ENCODE assay signal across 8 mouse cellular contexts in genomic region chr9:16214731-16215681, GRCm38 (mm10).
A peak's percentile ranks its signal among the peaks of the same experiment; 100 is the strongest.
DNase-seq lines count a peak whose midpoint lies in the region; ATAC-seq and TF ChIP-seq lines count a peak whose summit lies in the region.

No protein-coding gene starts in this region.

- no peaks in the 10 kb centered on the region for H3K36me3 ChIP-seq in thymus, adult 2 months (ENCODE audit: control insufficient read depth, insufficient read depth, low read length)
- no peaks in the 10 kb centered on the region for H3K36me3 ChIP-seq in heart, embryonic 13.5 days
- no peaks in the 10 kb centered on the region for H3K36me3 ChIP-seq in liver, embryonic 15.5 days (replicated peaks)
- no peaks in the 10 kb centered on the region for H3K36me3 ChIP-seq in myocyte (ENCODE audit: control insufficient read depth, insufficient read depth)

- no peaks in the 10 kb centered on the region for H3K27me3 ChIP-seq in thymus, adult 2 months (ENCODE audit: control insufficient read depth, insufficient read depth, low read length)
- no peaks in the 10 kb centered on the region for H3K27me3 ChIP-seq in heart, embryonic 13.5 days (replicated peaks)
- no peaks in the 10 kb centered on the region for H3K27me3 ChIP-seq in liver, embryonic 15.5 days
- no peaks in the 10 kb centered on the region for H3K27me3 ChIP-seq in myocyte (ENCODE audit: control insufficient read depth, insufficient read depth, insufficient read length)

- no peaks in the 10 kb centered on the region for H3K9me3 ChIP-seq in heart, embryonic 13.5 days
- H3K9me3 ChIP-seq in liver, embryonic 15.5 days (replicated peaks), result no peaks in the 10 kb centered on the region

- DNase-seq in thymus, postnatal 25 days, result peak; percentile 1
- DNase-seq in thymus, adult 2 months, result no peak
- DNase-seq in kidney, postnatal 10 days, result peak; percentile 68
- peak; percentile 60 for DNase-seq in telencephalon, adult 2 months (ENCODE audit: low read depth, low spot score)

- WGBS in thymus, adult 2 months, result 49% methylated on average over 7 of the region's 7 CpGs
- WGBS in heart, embryonic 13.5 days, result 25% methylated on average over 7 of the region's 7 CpGs
- WGBS in liver, embryonic 15.5 days (ENCODE audit: insufficient replicate concordance), result 11% methylated on average over 7 of the region's 7 CpGs

- H3K4me1 ChIP-seq in thymus, adult 2 months (replicated peaks; ENCODE audit: control insufficient read depth, insufficient read depth, low read length), result 0 out of 2 replicates have a peak, but pooled peaks cover 2% of the 10 kb centered on the region
- H3K4me1 ChIP-seq in heart, embryonic 13.5 days, result peaks cover 38% of the 10 kb centered on the region
- H3K4me1 ChIP-seq in liver, embryonic 15.5 days (replicated peaks), result peaks cover 36% of the 10 kb centered on the region

- no peaks in the 10 kb centered on the region for H3K79me2 ChIP-seq in myocyte (ENCODE audit: control insufficient read depth, insufficient read depth)

- no peak overlapping the region for H3ac ChIP-seq in myocyte (ENCODE audit: control insufficient read depth, insufficient read length)

- no peak overlapping the region for H3K27ac ChIP-seq in thymus, adult 2 months (ENCODE audit: control insufficient read depth, insufficient read depth, low read length)
- H3K27ac ChIP-seq in heart, embryonic 13.5 days (replicated peaks), result peak overlapping the region; percentile 73
- H3K27ac ChIP-seq in liver, embryonic 15.5 days (replicated peaks), result peak overlapping the region; percentile 71

- no peak for TF ChIP-seq POLR2A in thymus, adult 2 months (IDR thresholded peaks at IDR 0.05; ENCODE audit: control insufficient read depth, extremely low read depth, insufficient read depth, low read length, poor library complexity)
- TF ChIP-seq POLR2A in myocyte (IDR thresholded peaks at IDR 0.05; ENCODE audit: insufficient read length, low read depth), result no peak

- H3K4me2 ChIP-seq in heart, embryonic 13.5 days, result 0 out of 2 replicates have a peak overlapping the region, but pooled peaks have one; percentile 22
- peak overlapping the region; percentile 38 for H3K4me2 ChIP-seq in liver, embryonic 15.5 days
- H3K4me2 ChIP-seq in myocyte (ENCODE audit: low read depth), result peak overlapping the region; percentile 15

- H3K4me3 ChIP-seq in thymus, adult 2 months (ENCODE audit: control insufficient read depth, insufficient read depth, low read length), result no peak overlapping the region
- no peak overlapping the region for H3K4me3 ChIP-seq in heart, embryonic 13.5 days
- no peak overlapping the region for H3K4me3 ChIP-seq in liver, embryonic 15.5 days (replicated peaks)
- no peak overlapping the region for H3K4me3 ChIP-seq in myocyte

- ATAC-seq in erythroid progenitor cell, adult 5-6 weeks (replicated peaks; ENCODE audit: low FRiP score, poor library complexity, severe bottlenecking), result peak; percentile 80
- ATAC-seq in heart, embryonic 13.5 days (ENCODE audit: extremely low read depth, insufficient number of reproducible peaks, low FRiP score, low TSS enrichment), result peak; percentile 92
- ATAC-seq in liver, embryonic 15.5 days (ENCODE audit: insufficient read depth), result peak; percentile 85

- no peak for TF ChIP-seq CTCF in thymus, adult 2 months (IDR thresholded peaks at IDR 0.05; ENCODE audit: borderline replicate concordance, control insufficient read depth, extremely low read depth, insufficient read depth, low read length, poor library complexity)

- H3K9ac ChIP-seq in heart, embryonic 13.5 days, result no peak overlapping the region
- no peak overlapping the region for H3K9ac ChIP-seq in liver, embryonic 15.5 days

TF ChIP-seq in myocyte, 11 proteins besides CTCF, POLR2A, EP300 and RAD21:
- TF ChIP-seq TCF12 (IDR thresholded peaks at IDR 0.05; ENCODE audit: insufficient read depth, poor library complexity, severe bottlenecking) (no peak), MYOD1 (IDR thresholded peaks at IDR 0.05; ENCODE audit: control insufficient read depth in 1 of 3, insufficient read length in 2 of 3, low read depth in 2 of 3) (no peak), TCF3 (IDR thresholded peaks at IDR 0.05; ENCODE audit: insufficient read length, low read depth) (no peak), SRF (IDR thresholded peaks at IDR 0.05; ENCODE audit: control insufficient read depth, insufficient read length, low read depth) (no peak), REST (IDR thresholded peaks at IDR 0.05; ENCODE audit: insufficient read depth, insufficient read length) (no peak), MAX (IDR thresholded peaks at IDR 0.05; ENCODE audit: low read depth) (no peak), E2F4 (IDR thresholded peaks at IDR 0.05; ENCODE audit: insufficient read depth) (no peak), POLR2AphosphoS2 (IDR thresholded peaks at IDR 0.05; ENCODE audit: insufficient read length, low read depth) (no peak), MYOG (IDR thresholded peaks at IDR 0.05; ENCODE audit: control insufficient read depth in 1 of 3, insufficient read depth in 1 of 3, insufficient read length in 2 of 3, low read depth in 2 of 3) (no peak), USF1 (IDR thresholded peaks at IDR 0.05; ENCODE audit: low read depth) (no peak)
TF ChIP-seq in myocyte: peak in this region for 0.
